Mouse (Mus musculus): ENCODE results near the gene Slc25a39.

DNA sequence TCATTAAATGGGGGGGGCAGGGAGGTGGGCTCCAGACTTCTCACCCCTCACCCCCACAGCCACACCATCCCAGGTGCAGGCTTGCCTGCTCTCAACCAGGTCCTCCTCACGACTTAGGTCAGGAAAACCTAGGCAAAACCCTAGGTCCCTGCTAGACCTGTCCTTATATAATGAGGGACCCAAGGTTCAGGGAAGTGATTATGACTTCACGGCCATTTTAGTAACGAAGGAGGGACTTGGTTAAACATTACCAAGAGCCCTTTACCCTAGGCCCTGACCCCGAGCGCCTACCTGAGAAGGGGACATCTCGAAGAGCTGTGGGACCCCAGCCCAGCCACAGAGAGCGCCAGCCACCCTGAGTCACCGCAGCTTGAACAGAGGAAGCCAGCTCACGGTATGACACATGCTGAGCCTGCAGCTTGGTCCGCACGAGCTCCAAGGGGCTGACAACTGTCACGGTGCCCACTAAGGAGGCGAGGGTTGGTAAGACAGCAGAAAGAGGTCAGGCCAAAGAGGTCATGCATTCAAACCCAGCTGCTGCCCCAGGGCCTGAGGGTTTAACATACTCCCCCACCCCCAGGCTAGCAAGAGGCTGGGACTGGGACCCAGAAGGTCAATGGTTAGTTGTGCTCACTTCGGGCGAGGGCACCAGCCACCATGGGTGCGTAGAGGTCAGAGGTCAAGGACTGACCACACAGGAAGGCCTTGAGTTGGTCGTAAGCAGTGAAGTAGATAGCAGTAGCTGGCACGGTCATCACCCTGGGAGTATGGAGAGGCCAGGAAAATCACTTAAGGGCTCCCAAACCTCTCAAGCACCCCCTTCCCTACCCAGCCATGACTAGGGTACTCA lies 3.4 kb downstream of the Slc25a39 start:
- TF ChIP-seq CTCF (IDR thresholded peaks at IDR 0.05; ENCODE audit: low read depth, low read length), result no peak
- no peak for TF ChIP-seq TAL1 (conservative IDR thresholded peaks at IDR 0.05; ENCODE audit: low read depth, low read length)
